Mouse (Mus musculus) lung, adult 2 months (tissue): ENCODE measurements around the gene Cdh12.

Experiments used
- CTCF ChIP-seq: fragments of 200-500 bp; IDR thresholded peaks from 2 replicates; pipeline ENCODE4 v1.5.1; 2011; ENCODE audit warnings: mild to moderate bottlenecking, low read length, control low read depth; ENCODE audit not compliant: insufficient read depth
- POLR2A ChIP-seq: fragments of 200-500 bp; IDR thresholded peaks from 2 replicates; pipeline ENCODE4 v1.6.1; 2011; ENCODE audit warnings: low read depth, mild to moderate bottlenecking, control low read depth, low read length, borderline replicate concordance; ENCODE audit errors: extremely low read depth

GRCm38 (mm10) chr15:21519355-21519869 lies 1070.3 kb downstream of the Cdh12 start:
- TF ChIP-seq CTCF (no peak), POLR2A (no peak)
